Mouse (Mus musculus) heart, embryonic 12.5 days (tissue): ENCODE measurements around the gene Lmo7. TPM values are rescaled to one million over a fixed set of nuclear protein-coding genes. Genes with fewer than 3 reads are reported as not detected.

Source experiments
- ATAC-seq: fragments of 200-750 bp; cut with Nextera tagmentation; 2 replicates; pipeline ENCODE4 v1.8.0; 2017; ENCODE audit warnings: moderate TSS enrichment, moderate library complexity; ENCODE audit not compliant: insufficient number of reproducible peaks, low FRiP score
- H3K27ac ChIP-seq: fragments of 300-500 bp; sonication (generic); 2 replicates; pipeline ENCODE4 v1.5.1; 2016; ENCODE audit warnings: mild to moderate bottlenecking, moderate library complexity; ENCODE audit not compliant: poor library complexity, severe bottlenecking
- H3K27me3 ChIP-seq: fragments of 300-500 bp; sonication (generic); replicated peaks from 2 replicates; pipeline ENCODE4 v1.6.1; 2016; ENCODE audit warnings: mild to moderate bottlenecking, moderate library complexity
- H3K36me3 ChIP-seq: fragments of 300-500 bp; sonication (generic); 2 replicates; pipeline ENCODE4 v1.6.1; 2016; ENCODE audit warnings: mild to moderate bottlenecking, moderate library complexity
- H3K4me1 ChIP-seq: fragments of 300-500 bp; sonication (generic); replicated peaks from 2 replicates; pipeline ENCODE4 v1.6.1; 2016; ENCODE audit warnings: mild to moderate bottlenecking
- H3K4me2 ChIP-seq: fragments of 300-500 bp; sonication (generic); 2 replicates; pipeline ENCODE4 v1.6.1; 2016; ENCODE audit warnings: mild to moderate bottlenecking, moderate library complexity
- H3K4me3 ChIP-seq: fragments of 300-500 bp; sonication (generic); 2 replicates; pipeline ENCODE4 v1.5.1; 2016; ENCODE audit warnings: mild to moderate bottlenecking
- H3K9ac ChIP-seq: fragments of 300-500 bp; sonication (generic); 2 replicates; pipeline ENCODE4 v1.6.1; 2016; ENCODE audit warnings: mild to moderate bottlenecking, moderate library complexity
- H3K9me3 ChIP-seq: fragments of 300-500 bp; sonication (generic); replicated peaks from 2 replicates; pipeline ENCODE4 v1.6.1; 2016; ENCODE audit warnings: mild to moderate bottlenecking, moderate library complexity
- WGBS: fragments of 180-500 bp; shearing (Covaris S2); methylation state at CpG from one replicate; pipeline ENCODE4 v1.1.7; 2016; 5-methylcytosine and 5-hydroxymethylcytosine counted together
- polyA plus RNA-seq: library from polyadenylated mRNA; unstranded; fragments of >200 nt; fragmentation: Nextera tagmentation; extraction: Ambion mirVana; gene quantifications from 2 replicates; pipeline ENCODE4 v1.2.1, GENCODE M21; 2016

Gene Lmo7
- polyA plus RNA-seq, 1 experiment from 2014 or later: 186 TPM

DNA sequence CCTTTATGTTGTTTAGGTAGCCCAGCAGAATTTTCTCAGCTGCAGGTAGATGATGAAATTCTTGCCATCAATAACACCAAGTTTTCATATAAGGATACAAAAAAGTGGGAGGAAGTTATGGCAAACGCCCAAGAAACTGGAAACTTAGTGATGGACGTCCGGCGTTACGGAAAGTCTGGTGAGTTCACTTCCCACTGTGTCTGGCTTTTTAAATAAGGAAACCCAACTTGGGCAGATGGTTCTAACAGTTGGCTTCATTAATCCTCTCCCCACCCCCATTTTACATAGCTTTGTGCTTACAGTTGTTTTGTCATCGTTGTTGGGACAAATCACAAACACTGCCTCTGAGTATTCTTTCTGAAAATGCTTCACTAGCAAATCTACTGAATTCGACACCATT lies 182.2 kb downstream of the Lmo7 start:
- H3K4me2 ChIP-seq: no peak overlapping the region
- H3K36me3 ChIP-seq: peaks cover 52% of the 10 kb centered on the region
- no peaks in the 10 kb centered on the region for H3K9me3 ChIP-seq
- no peaks in the 10 kb centered on the region for H3K27me3 ChIP-seq
- H3K4me3 ChIP-seq: no peak overlapping the region
- no peak overlapping the region for H3K27ac ChIP-seq
- 81% methylated on average over 7 of the region's 7 CpGs for WGBS
- H3K4me1 ChIP-seq: no peaks in the 10 kb centered on the region
- no peak overlapping the region for H3K9ac ChIP-seq
- no peak for ATAC-seq

DNA sequence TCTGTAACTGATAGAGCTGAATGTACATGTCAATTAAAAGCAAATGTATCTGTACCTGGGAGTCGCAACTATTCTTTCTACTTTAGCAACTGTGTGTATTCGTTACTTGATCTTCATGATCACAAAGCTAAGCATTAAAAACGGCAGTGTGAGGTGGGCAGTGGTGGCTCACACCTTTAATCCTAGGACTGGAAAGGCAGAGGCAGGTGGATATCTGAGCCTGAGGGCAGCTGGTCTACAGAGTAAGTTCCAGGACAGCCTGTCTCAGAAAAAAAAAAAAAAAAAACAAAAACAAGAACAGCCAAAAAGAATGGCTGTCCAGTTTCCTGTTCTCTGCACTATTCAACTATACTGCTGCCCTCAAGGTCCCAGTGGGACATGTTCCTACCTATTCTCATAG lies 182.6 kb downstream of the Lmo7 start:
- H3K36me3 ChIP-seq: peaks cover 53% of the 10 kb centered on the region

DNA sequence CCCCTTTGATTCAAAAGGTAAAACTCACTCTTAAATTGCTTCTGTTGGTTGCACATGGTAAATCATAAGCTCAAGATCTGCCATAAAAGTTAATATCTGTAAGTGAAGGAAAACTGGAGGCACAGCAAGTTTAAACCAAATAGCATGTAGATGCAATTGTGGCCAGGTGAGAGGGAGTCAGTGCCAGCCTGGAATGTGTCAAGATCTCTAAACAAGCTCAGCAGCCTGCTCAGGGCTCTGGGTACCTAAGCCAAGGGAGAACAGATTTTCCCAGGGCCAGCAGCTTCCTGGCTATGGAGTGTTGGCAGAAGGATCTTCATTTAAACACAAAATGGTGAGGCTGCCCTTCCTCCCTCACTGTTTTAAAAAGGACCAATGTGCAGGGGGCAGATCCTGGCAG lies 184.6 kb downstream of the Lmo7 start:
- no peak overlapping the region for H3K4me2 ChIP-seq
- H3K4me1 ChIP-seq: no peaks in the 10 kb centered on the region
- H3K27me3 ChIP-seq: no peaks in the 10 kb centered on the region
- no peaks in the 10 kb centered on the region for H3K9me3 ChIP-seq
- no peak overlapping the region for H3K27ac ChIP-seq
- H3K9ac ChIP-seq: no peak overlapping the region
- no peak overlapping the region for H3K4me3 ChIP-seq
- ATAC-seq: no peak
- peaks cover 59% of the 10 kb centered on the region for H3K36me3 ChIP-seq

More for the DNA sequence above, 182.6 kb downstream of the Lmo7 start:
- WGBS: 91% methylated on average over 3 of the region's 3 CpGs
- H3K27me3 ChIP-seq: no peaks in the 10 kb centered on the region
- no peak overlapping the region for H3K4me3 ChIP-seq
- no peak overlapping the region for H3K27ac ChIP-seq
- H3K4me2 ChIP-seq: no peak overlapping the region
- H3K4me1 ChIP-seq: no peaks in the 10 kb centered on the region
- no peak overlapping the region for H3K9ac ChIP-seq
- no peak for ATAC-seq
- no peaks in the 10 kb centered on the region for H3K9me3 ChIP-seq

- Histone ChIP-seq H3K36me3 (peaks cover 70% of the 10 kb centered on the region), H3K9ac (no peak overlapping the region), H3K4me2 (no peak overlapping the region), H3K27me3 (no peaks in the 10 kb centered on the region), H3K4me3 (no peak overlapping the region), H3K4me1 (no peaks in the 10 kb centered on the region), H3K9me3 (no peaks in the 10 kb centered on the region), H3K27ac (no peak overlapping the region)
- 61% methylated on average over 8 of the region's 8 CpGs for WGBS
- ATAC-seq: no peak
These were observed 186.1 kb downstream of the Lmo7 start for GRCm38 (mm10) chr14:101915867-101916266.

DNA sequence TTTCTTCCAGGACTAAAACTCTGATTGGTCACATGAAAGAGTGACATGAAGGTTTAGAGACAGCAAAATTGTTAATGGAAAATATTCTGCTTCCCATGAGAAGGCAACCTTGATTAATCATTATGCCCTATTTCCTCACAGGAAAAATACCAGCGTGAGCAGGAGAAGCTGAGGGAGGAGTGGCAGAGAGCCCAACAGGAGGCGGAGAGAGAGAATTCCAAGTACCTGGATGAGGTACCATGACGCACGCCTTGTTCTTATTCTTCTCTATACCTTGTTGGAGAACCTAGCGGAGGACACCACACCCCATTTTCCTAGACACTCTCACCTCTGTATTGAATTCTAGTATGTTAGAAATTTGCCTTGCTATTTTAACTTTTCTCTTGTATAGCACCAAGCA lies 188.7 kb downstream of the Lmo7 start:
- no peak overlapping the region for H3K9ac ChIP-seq
- no peaks in the 10 kb centered on the region for H3K27me3 ChIP-seq
- H3K36me3 ChIP-seq: peaks cover 63% of the 10 kb centered on the region
- no peak for ATAC-seq
- 88% methylated on average over 5 of the region's 5 CpGs for WGBS
- no peaks in the 10 kb centered on the region for H3K4me1 ChIP-seq
- no peak overlapping the region for H3K27ac ChIP-seq
- no peaks in the 10 kb centered on the region for H3K9me3 ChIP-seq
- no peak overlapping the region for H3K4me3 ChIP-seq
- H3K4me2 ChIP-seq: no peak overlapping the region

DNA sequence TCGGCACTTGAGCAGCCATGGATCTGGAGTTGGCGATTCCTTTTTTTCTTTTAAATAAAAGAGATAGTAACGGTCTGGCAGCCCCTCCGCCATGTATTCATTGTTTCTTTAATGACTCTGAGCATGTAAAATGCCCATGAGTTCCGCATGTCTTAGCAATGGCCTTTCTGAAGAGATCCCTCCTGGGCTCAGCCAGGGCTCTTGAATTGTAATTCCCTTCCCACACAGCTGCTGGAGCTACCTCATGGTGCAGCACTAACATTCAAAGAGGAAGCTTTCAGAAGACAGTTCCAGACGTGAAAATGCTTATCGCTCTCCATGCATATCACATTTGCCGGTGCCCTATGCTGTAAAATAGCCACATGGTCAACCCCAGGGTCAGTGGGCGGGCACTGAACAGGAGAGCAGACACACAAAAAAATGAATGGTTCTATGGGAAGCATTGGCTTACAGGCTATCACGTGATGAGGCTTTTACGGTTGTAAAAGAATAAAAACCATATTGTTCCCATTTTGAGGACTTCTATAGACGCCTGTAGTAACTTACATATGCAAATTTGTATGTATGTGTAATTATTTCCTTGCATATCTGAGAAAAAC lies 198.0 kb downstream of the Lmo7 start:
- Histone ChIP-seq H3K9me3 (no peaks in the 10 kb centered on the region), H3K4me3 (no peak overlapping the region), H3K4me1 (peaks cover 10% of the 10 kb centered on the region), H3K27me3 (no peaks in the 10 kb centered on the region), H3K9ac (no peak overlapping the region), H3K36me3 (peaks cover 67% of the 10 kb centered on the region), H3K27ac (no peak overlapping the region), H3K4me2 (no peak overlapping the region)
- no peak for ATAC-seq
- WGBS: 81% methylated on average over 12 of the region's 12 CpGs

GRCm38 (mm10) chr14:101930576-101931447 lies 201.1 kb downstream of the Lmo7 start:
- Histone ChIP-seq H3K27ac (no peak overlapping the region), H3K36me3 (peaks cover 68% of the 10 kb centered on the region), H3K9ac (no peak overlapping the region), H3K4me3 (no peak overlapping the region), H3K4me2 (no peak overlapping the region), H3K27me3 (no peaks in the 10 kb centered on the region), H3K4me1 (peaks cover 10% of the 10 kb centered on the region), H3K9me3 (no peaks in the 10 kb centered on the region)
- WGBS: 87% methylated on average over 25 of the region's 25 CpGs
- no peak for ATAC-seq

DNA sequence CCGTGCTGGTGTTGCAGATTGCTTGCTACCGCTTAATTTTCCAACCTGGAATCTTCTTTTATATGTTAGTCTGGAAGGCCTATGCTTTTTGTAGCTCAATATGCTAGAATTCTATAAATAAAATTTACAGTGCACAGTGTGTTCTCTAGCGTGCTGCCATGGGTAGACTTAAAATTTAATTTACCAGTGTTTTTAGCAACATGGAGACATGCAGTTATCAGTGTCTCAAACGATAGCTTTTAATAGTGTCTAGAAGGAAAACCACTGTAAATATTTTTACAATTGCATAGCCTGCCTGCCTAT lies 201.6 kb downstream of the Lmo7 start:
- Histone ChIP-seq H3K36me3 (peaks cover 63% of the 10 kb centered on the region), H3K4me2 (no peak overlapping the region), H3K27ac (no peak overlapping the region), H3K4me3 (no peak overlapping the region), H3K4me1 (peaks cover 10% of the 10 kb centered on the region), H3K9ac (no peak overlapping the region), H3K9me3 (no peaks in the 10 kb centered on the region), H3K27me3 (no peaks in the 10 kb centered on the region)
- 85% methylated on average over 4 of the region's 4 CpGs for WGBS
- ATAC-seq: no peak

DNA sequence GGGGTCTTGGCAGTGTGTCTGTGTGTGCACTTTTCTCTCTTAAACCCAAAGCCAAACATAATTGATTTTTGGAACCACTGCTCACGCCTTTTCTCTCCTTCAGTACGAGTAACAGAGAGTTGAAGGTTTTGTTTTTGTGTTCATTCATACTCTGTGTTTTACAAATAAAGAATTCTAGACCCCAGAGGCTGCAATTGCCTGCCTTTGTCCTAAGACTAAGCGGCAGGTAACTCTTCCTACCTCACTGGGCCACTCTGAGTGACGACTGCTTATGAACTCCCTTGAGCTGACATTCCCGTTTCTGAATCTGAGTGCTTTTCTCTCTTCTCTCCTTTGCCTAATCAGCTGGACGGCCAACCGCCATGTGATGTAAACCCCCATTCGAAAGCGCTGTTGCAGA lies 203.8 kb downstream of the Lmo7 start:
- no peak overlapping the region for H3K9ac ChIP-seq
- H3K4me1 ChIP-seq: peaks cover 10% of the 10 kb centered on the region
- ATAC-seq: no peak
- no peaks in the 10 kb centered on the region for H3K9me3 ChIP-seq
- H3K36me3 ChIP-seq: peaks cover 55% of the 10 kb centered on the region
- H3K4me2 ChIP-seq: no peak overlapping the region
- WGBS: 83% methylated on average over 9 of the region's 9 CpGs
- H3K27ac ChIP-seq: no peak overlapping the region
- no peak overlapping the region for H3K4me3 ChIP-seq
- no peaks in the 10 kb centered on the region for H3K27me3 ChIP-seq

DNA sequence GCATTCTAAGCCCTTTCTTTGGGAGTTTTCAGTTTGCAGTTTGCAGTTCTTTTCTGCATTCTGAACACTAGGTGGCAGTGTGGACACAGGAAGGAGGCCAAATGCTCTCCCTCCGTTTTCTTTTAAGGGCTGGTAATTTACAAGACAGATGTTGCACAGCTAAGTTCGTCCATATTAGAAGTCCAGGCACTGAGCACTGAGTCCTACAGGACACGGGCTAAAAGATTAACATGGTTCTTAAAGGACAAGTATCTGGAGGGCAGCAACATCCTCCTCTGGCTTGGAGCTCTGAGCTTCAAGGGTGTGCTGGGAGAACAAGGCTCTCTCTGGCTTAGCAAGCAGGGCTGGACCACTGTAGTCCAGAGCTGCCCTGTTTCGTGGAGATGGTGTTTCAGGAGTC lies 213.2 kb downstream of the Lmo7 start:
- Histone ChIP-seq H3K4me3 (0 out of 2 replicates have a peak overlapping the region, but pooled peaks have one; percentile 9), H3K9me3 (no peaks in the 10 kb centered on the region), H3K9ac (no peak overlapping the region), H3K27me3 (no peaks in the 10 kb centered on the region), H3K4me1 (0 out of 2 replicates have a peak, but pooled peaks cover 3% of the 10 kb centered on the region), H3K27ac (no peak overlapping the region), H3K36me3 (no peaks in the 10 kb centered on the region), H3K4me2 (peak overlapping the region; percentile 57)
- ATAC-seq: no peak
- 8% methylated on average over 4 of the region's 4 CpGs for WGBS

GRCm38 (mm10) chr14:101946711-101947516 lies 217.2 kb downstream of the Lmo7 start:
- H3K9ac ChIP-seq: no peak overlapping the region

More at GRCm38 (mm10) chr14:101946711-101947516, 217.2 kb downstream of the Lmo7 start:
- no peak overlapping the region for H3K4me3 ChIP-seq
- no peaks in the 10 kb centered on the region for H3K9me3 ChIP-seq
- 0 out of 2 replicates have a peak, but pooled peaks cover 3% of the 10 kb centered on the region for H3K4me1 ChIP-seq
- no peak overlapping the region for H3K27ac ChIP-seq
- no peak overlapping the region for H3K4me2 ChIP-seq
- WGBS: 48% methylated on average over 21 of the region's 21 CpGs
- no peaks in the 10 kb centered on the region for H3K27me3 ChIP-seq
- no peak for ATAC-seq
- H3K36me3 ChIP-seq: no peaks in the 10 kb centered on the region
